Mouse (Mus musculus): Measurements from ENCODE around the gene Trim11. TPM values are rescaled to one million over a fixed set of nuclear protein-coding genes. Genes with fewer than 3 reads are reported as not detected.

Trim11 gene
- total RNA-seq, 4 experiments from 2014 or later = 28.4 to 32.5 (median 31.0) TPM

- no peak for DNase-seq (ENCODE audit: low spot score in 2 of 2)
Observed at GRCm38 (mm10) chr11:58979661-58980060, 1.8 kb downstream of the Trim11 start.

- DNase-seq (ENCODE audit: low spot score in 2 of 2) = no peak
Observed at GRCm38 (mm10) chr11:58980381-58980990, 2.6 kb downstream of the Trim11 start.

- peak; percentile 62 to 77 for DNase-seq (ENCODE audit: low spot score in 2 of 2)
Observed at GRCm38 (mm10) chr11:58981541-58982447, 3.9 kb downstream of the Trim11 start.

GRCm38 (mm10) chr11:58982471-58983097, 4.7 kb downstream of the Trim11 start:
- no peak for DNase-seq (ENCODE audit: low spot score in 2 of 2)

DNA sequence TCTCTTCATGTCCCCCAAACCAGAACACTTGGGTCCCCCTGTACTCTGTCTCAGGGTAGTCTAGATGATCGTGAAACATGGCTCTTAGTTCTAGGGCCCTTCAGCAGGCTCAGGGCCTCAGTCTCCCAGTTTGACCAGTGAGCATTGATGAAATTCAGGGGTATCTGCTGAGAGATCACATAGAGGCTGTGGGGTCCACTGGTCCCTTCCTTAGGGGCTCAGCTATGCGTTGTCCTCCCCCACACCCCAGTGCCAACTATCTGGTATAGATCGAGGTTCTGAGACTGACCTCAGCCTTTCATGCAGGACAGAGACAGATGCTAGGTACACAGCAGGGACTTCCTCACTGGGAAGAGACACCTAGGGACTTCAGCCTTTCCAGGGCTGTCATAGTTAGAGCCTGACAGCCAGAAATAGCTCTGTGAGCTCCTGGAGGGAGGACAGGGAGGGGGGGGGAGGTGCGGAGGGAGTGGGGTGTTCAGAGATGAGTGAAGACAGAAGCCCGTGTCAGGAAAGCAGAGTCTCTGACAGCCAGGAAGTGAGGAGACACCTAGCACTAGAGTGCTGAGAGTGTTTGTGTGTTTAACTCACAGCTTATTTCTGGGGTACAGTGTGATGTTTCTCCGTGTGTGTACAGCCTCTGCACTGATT, 5.9 kb downstream of the Trim11 start:
- DNase-seq (ENCODE audit: low spot score in 2 of 2) = no peak

DNA sequence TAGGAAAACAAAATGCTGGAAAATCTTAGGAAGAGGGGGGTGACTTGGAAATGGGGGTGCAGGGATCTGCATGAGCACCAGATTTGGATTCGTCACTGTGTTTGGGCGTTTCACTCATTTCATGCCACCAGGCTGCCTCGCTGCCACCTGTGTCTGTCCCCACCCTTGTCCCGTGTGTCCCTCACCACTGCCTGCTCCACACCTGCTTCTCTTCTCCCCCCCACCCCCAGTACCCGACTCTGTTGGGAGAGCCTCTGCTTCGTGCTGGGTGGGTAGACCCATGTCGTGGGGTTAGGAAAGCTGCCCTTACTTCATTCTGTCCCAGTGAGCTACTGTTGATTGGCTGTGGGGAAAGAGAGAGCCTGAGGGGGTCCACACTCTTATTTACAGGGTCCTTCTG, 6.8 kb downstream of the Trim11 start:
- no peak for DNase-seq (ENCODE audit: low spot score in 2 of 2)

- no peak for DNase-seq (ENCODE audit: low spot score in 2 of 2)
Observed at GRCm38 (mm10) chr11:58985299-58985917, 7.5 kb downstream of the Trim11 start.

GRCm38 (mm10) chr11:58989166-58989565, 11.3 kb downstream of the Trim11 start:
- DNase-seq (ENCODE audit: low spot score in 2 of 2) = no peak

GRCm38 (mm10) chr11:58990141-58990540, 12.2 kb downstream of the Trim11 start:
- no peak for DNase-seq (ENCODE audit: low spot score in 2 of 2)

- no peak for DNase-seq (ENCODE audit: low spot score in 2 of 2)
Observed at GRCm38 (mm10) chr11:58990794-58991193, 12.9 kb downstream of the Trim11 start.

- no peak for DNase-seq (ENCODE audit: low spot score in 2 of 2)
Observed at GRCm38 (mm10) chr11:58991911-58992310, 14.0 kb downstream of the Trim11 start.

- DNase-seq (ENCODE audit: low spot score in 2 of 2) = no peak
Observed at GRCm38 (mm10) chr11:58993091-58993670, 15.3 kb downstream of the Trim11 start.

DNA sequence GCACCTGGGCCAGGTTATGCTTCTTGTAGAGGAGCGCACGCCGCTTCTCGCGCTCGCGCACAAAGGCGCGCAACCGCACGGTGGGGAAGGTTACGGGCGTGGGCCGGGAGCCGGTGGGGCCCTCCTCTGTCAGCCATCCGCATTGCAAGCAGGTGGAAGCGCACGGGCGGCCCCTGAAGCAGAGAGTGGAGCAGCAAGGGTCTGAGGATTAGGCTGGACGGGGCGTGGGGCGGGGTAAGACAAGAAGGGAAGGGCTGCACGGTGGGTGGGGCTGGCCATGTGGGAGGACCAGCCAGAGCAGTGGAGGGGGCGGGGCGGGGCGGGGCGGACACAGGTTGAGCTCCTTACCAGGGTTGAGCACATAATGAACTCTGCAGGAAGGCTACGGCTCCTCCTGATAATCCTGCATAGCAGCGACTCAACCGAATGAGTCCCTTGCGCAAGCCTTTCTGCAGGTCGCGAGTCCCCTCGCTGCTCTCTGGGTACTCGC, 16.5 kb downstream of the Trim11 start:
- DNase-seq (ENCODE audit: low spot score in 2 of 2) = no peak

- no peak for DNase-seq (ENCODE audit: low spot score in 2 of 2)
Observed at GRCm38 (mm10) chr11:58995061-58995806, 17.3 kb downstream of the Trim11 start.

DNA sequence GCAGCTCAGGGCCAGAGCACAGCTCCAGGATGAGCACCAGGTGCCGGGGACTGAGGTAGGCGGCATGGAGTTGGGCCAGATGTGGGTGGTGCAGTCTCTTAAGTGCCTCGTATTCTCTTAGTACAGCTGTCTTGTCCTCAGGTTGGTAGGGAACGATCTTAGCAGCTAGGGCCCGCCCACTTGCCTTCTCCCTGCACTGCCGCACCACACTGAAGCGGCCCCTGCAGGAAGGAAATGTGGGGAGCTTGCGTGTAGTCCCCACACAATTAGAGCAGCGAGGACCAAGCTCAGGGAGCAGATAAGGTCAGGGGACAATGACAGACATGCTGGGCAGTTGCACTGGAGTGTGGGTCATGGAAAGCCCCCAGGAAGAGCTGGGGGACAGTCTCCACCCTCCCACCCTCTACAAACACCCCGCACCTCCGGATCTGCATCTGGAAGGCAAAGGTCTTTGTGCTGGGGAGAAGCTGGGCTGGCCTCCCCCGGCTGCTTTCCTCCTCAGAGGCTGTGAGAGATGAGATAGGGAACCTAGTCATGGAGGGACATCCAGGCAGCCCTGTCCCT, 18.0 kb downstream of the Trim11 start:
- DNase-seq (ENCODE audit: low spot score in 2 of 2) = no peak

GRCm38 (mm10) chr11:58997541-58997940, 19.6 kb downstream of the Trim11 start:
- no peak for DNase-seq (ENCODE audit: low spot score in 2 of 2)

GRCm38 (mm10) chr11:58999158-58999557, 21.3 kb downstream of the Trim11 start:
- DNase-seq (ENCODE audit: low spot score in 2 of 2) = no peak

- no peak for DNase-seq (ENCODE audit: low spot score in 2 of 2)
Observed at GRCm38 (mm10) chr11:58999830-59000229, 21.9 kb downstream of the Trim11 start.

DNA sequence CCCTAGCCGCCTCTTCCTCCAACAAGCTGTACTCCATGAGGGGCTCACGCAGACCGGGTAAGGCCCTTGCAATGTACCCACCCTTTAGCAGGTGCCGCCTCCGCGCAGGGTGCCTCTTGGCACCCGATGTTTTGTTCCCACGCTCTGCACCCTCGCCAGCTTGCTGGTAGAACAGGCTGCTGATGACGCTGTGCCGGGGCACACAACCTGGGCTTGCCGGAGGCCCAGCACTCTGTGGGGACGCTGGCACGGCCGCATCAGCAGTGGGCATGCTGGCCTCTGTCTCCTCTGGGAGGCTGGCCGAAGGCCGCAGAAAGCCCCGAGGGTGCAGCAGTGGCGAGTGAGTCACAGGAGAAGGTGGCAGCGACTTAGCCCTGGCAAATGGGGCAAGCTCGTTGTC, 22.7 kb downstream of the Trim11 start:
- DNase-seq (ENCODE audit: low spot score in 2 of 2) = peak; percentile 77 to 81

Data from layer of hippocampus, adult 8-10 months (tissue).